Mouse (Mus musculus): ENCODE measurements around the gene Pou2f2.

GRCm38 (mm10) chr7:25073924-25074323, 105.6 kb downstream of the Pou2f2 start:
- no peak for TF ChIP-seq CTCF (IDR thresholded peaks at IDR 0.05)
- no peak for TF ChIP-seq POLR2A (IDR thresholded peaks at IDR 0.05; ENCODE audit: insufficient read depth, low read depth, low read length)

All from heart, adult 2 months (tissue).